ENCODE assay signal across 8 mouse cellular contexts in genomic region chr5:30111126-30111525, GRCm38 (mm10). TPM values are rescaled to one million over a fixed set of nuclear protein-coding genes. Genes with fewer than 3 reads are reported as not detected.
A peak's percentile ranks its signal among the peaks of the same experiment; 100 is the strongest.
DNase-seq lines count a peak whose midpoint lies in the region; ATAC-seq and TF ChIP-seq lines count a peak whose summit lies in the region.

No protein-coding gene starts in this region.

- WGBS in heart, embryonic 11.5 days (ENCODE audit: insufficient replicate concordance) = 1% methylated on average over 18 of the region's 18 CpGs
- WGBS in limb, embryonic 10.5 days = under 1% methylated on average over 18 of the region's 18 CpGs
- 3% methylated on average over 18 of the region's 18 CpGs for WGBS in midbrain, postnatal 0 days

- DNase-seq in left cerebral cortex, postnatal 14 days (ENCODE audit: low spot score in 2 of 2) = peak; percentile 47 to 79
- no peak for DNase-seq in left cerebral cortex, adult 18-20 months (ENCODE audit: low spot score in 2 of 2)
- peak; percentile 86 for DNase-seq in embryo, embryonic 11 days
- DNase-seq in limb, embryonic 10.5 days (ENCODE audit: low spot score) = peak; percentile 76
- DNase-seq in midbrain, postnatal 0 days (ENCODE audit: low spot score) = peak; percentile 81
- DNase-seq in cerebellum, adult 9-10 months = no peak
- no peak for DNase-seq in c-Kit-positive CD71-positive TER-119-positive erythroid progenitor cells, embryonic 14.5 days (ENCODE audit: low spot score)

- H3K36me3 ChIP-seq in heart, embryonic 11.5 days (ENCODE audit: control insufficient read depth, insufficient read depth, low read length) = no peaks in the 10 kb centered on the region
- no peaks in the 10 kb centered on the region for H3K36me3 ChIP-seq in limb, embryonic 10.5 days
- no peaks in the 10 kb centered on the region for H3K36me3 ChIP-seq in midbrain, postnatal 0 days (ENCODE audit: insufficient read depth, low read length)

- H3K4me1 ChIP-seq in heart, embryonic 11.5 days (ENCODE audit: control insufficient read depth, insufficient read depth, low read length) = peaks cover 12% of the 10 kb centered on the region
- peaks cover 58% of the 10 kb centered on the region for H3K4me1 ChIP-seq in limb, embryonic 10.5 days
- peaks cover 8% of the 10 kb centered on the region for H3K4me1 ChIP-seq in midbrain, postnatal 0 days (ENCODE audit: insufficient read depth, low read length)

- intact Hi-C loops in left cerebral cortex, postnatal 14 days (cut with DNase I) = loop anchor here (10.0 kb wide), 1 partner anchor 286 kb away; no protein-coding TSS in a partner anchor

- H3K27me3 ChIP-seq in heart, embryonic 11.5 days (ENCODE audit: control insufficient read depth, insufficient read depth, low read length) = peaks cover 88% of the 10 kb centered on the region
- peaks cover 100% of the 10 kb centered on the region for H3K27me3 ChIP-seq in limb, embryonic 10.5 days (ENCODE audit: low read depth, poor library complexity, severe bottlenecking)
- H3K27me3 ChIP-seq in midbrain, postnatal 0 days (ENCODE audit: insufficient read depth, low read length) = peaks cover 3% of the 10 kb centered on the region; the same call in 1 of the 2 replicates

- H3K4me3 ChIP-seq in heart, embryonic 11.5 days (ENCODE audit: low read depth, low read length) = peak overlapping the region; percentile 23
- H3K4me3 ChIP-seq in limb, embryonic 10.5 days = peak overlapping the region; percentile 42
- H3K4me3 ChIP-seq in midbrain, postnatal 0 days (ENCODE audit: low read depth, low read length) = peak overlapping the region; percentile 9; the same call in 1 of the 2 replicates

- peak overlapping the region; percentile 53 for H3K4me2 ChIP-seq in heart, embryonic 11.5 days
- peak overlapping the region; percentile 46 for H3K4me2 ChIP-seq in midbrain, postnatal 0 days (ENCODE audit: low read depth, low read length, poor library complexity, severe bottlenecking)

- no peak overlapping the region for H3K27ac ChIP-seq in heart, embryonic 11.5 days (ENCODE audit: low read depth, low read length)
- peak overlapping the region; percentile 36; the same call in 1 of the 2 replicates for H3K27ac ChIP-seq in limb, embryonic 10.5 days
- peak overlapping the region; percentile 68; the same call in 1 of the 2 replicates for H3K27ac ChIP-seq in midbrain, postnatal 0 days (ENCODE audit: low read depth, low read length)

- 0 out of 2 replicates have a peak, but pooled peaks have one; percentile 7 for ATAC-seq in heart, embryonic 11.5 days (replicated peaks; ENCODE audit: insufficient number of reproducible peaks, low FRiP score, low TSS enrichment)
- peak; percentile 71 for ATAC-seq in midbrain, postnatal 0 days (ENCODE audit: low FRiP score)

- H3K9me3 ChIP-seq in heart, embryonic 11.5 days (replicated peaks; ENCODE audit: control insufficient read depth, low read length) = no peaks in the 10 kb centered on the region
- no peaks in the 10 kb centered on the region for H3K9me3 ChIP-seq in limb, embryonic 10.5 days (replicated peaks)
- no peaks in the 10 kb centered on the region for H3K9me3 ChIP-seq in midbrain, postnatal 0 days (ENCODE audit: low read length)

- peak; percentile 74 for TF ChIP-seq CTCF in midbrain, postnatal 0 days (IDR thresholded peaks at IDR 0.05)

- no peak overlapping the region for H3K9ac ChIP-seq in heart, embryonic 11.5 days (ENCODE audit: low read depth, low read length)
- peak overlapping the region; percentile 20; the same call in 1 of the 2 replicates for H3K9ac ChIP-seq in midbrain, postnatal 0 days (replicated peaks; ENCODE audit: low read length, poor library complexity, severe bottlenecking)

RNA-seq across cellular contexts. Expression of gene 3110082J24Rik, which starts 5.2 kb away (rescaled TPM):
- total RNA-seq in left cerebral cortex, postnatal 14 days (2021) = 1 to 10 TPM; 2.1 to 3.7 TPM
- 1 to 10 TPM; 2.0 to 3.5 TPM for total RNA-seq in left cerebral cortex, adult 18-20 months (2021)
- polyA plus RNA-seq in heart, embryonic 11.5 days (2014; fragmentation: Nextera tagmentation; extraction: Ambion mirVana) = not detected in 2 replicates
- not detected in 2 replicates for polyA plus RNA-seq in limb, embryonic 10.5 days (2016; fragmentation: Nextera tagmentation; extraction: Ambion mirVana)
- total RNA-seq in midbrain, postnatal 0 days (2014; rRNA removed) = 3.3 and 4.3 TPM in 2 replicates
- polyA plus RNA-seq in midbrain, postnatal 0 days (2015; fragmentation: Nextera tagmentation; extraction: Ambion mirVana) = 2.6 and 3.8 TPM in 2 replicates

RNA-seq across cellular contexts. Expression of gene Garem2, which starts 6.2 kb away (rescaled TPM):
- total RNA-seq in left cerebral cortex, postnatal 14 days (2021) = 10 to 100 TPM; 11.4 to 12.6 TPM
- total RNA-seq in left cerebral cortex, adult 18-20 months (2021) = 10 to 100 TPM in 1 of 2 experiments, 1 to 10 TPM in 1; 10.0 to 10.7 TPM
- 0.21 and 0.23 TPM in 2 replicates for polyA plus RNA-seq in heart, embryonic 11.5 days (2014; fragmentation: Nextera tagmentation; extraction: Ambion mirVana)
- polyA plus RNA-seq in limb, embryonic 10.5 days (2016; fragmentation: Nextera tagmentation; extraction: Ambion mirVana) = 0.23 and 0.46 TPM in 2 replicates
- total RNA-seq in midbrain, postnatal 0 days (2014; rRNA removed) = 18.1 and 20.6 TPM in 2 replicates
- polyA plus RNA-seq in midbrain, postnatal 0 days (2015; fragmentation: Nextera tagmentation; extraction: Ambion mirVana) = 8.9 and 9.9 TPM in 2 replicates

RNA-seq across cellular contexts. Expression of gene Tyms, which starts 37.7 kb away (rescaled TPM):
- total RNA-seq in left cerebral cortex, postnatal 14 days (2021) = 1 to 10 TPM; 4.1 to 4.2 TPM
- 1 to 10 TPM; 3.6 to 4.1 TPM for total RNA-seq in left cerebral cortex, adult 18-20 months (2021)
- 158 and 173 TPM in 2 replicates for polyA plus RNA-seq in heart, embryonic 11.5 days (2014; fragmentation: Nextera tagmentation; extraction: Ambion mirVana)
- 404 and 416 TPM in 2 replicates for polyA plus RNA-seq in limb, embryonic 10.5 days (2016; fragmentation: Nextera tagmentation; extraction: Ambion mirVana)
- 9.1 and 11.3 TPM in 2 replicates for total RNA-seq in midbrain, postnatal 0 days (2014; rRNA removed)
- polyA plus RNA-seq in midbrain, postnatal 0 days (2015; fragmentation: Nextera tagmentation; extraction: Ambion mirVana) = 17.8 and 21.2 TPM in 2 replicates

RNA-seq across cellular contexts. Expression of gene Hadha, which starts 43.8 kb away (rescaled TPM):
- total RNA-seq in left cerebral cortex, postnatal 14 days (2021) = 10 to 100 TPM; 64.1 to 67.8 TPM
- total RNA-seq in left cerebral cortex, adult 18-20 months (2021) = 10 to 100 TPM; 58.3 to 64.8 TPM
- 129 and 172 TPM in 2 replicates for polyA plus RNA-seq in heart, embryonic 11.5 days (2014; fragmentation: Nextera tagmentation; extraction: Ambion mirVana)
- 105 and 119 TPM in 2 replicates for polyA plus RNA-seq in limb, embryonic 10.5 days (2016; fragmentation: Nextera tagmentation; extraction: Ambion mirVana)
- 42.3 and 54.1 TPM in 2 replicates for total RNA-seq in midbrain, postnatal 0 days (2014; rRNA removed)
- 58.7 and 59.8 TPM in 2 replicates for polyA plus RNA-seq in midbrain, postnatal 0 days (2015; fragmentation: Nextera tagmentation; extraction: Ambion mirVana)

RNA-seq across cellular contexts. Expression of gene Hadhb, which starts 43.9 kb away (rescaled TPM):
- 10 to 100 TPM; 71.3 to 78.6 TPM for total RNA-seq in left cerebral cortex, postnatal 14 days (2021)
- total RNA-seq in left cerebral cortex, adult 18-20 months (2021) = 10 to 100 TPM; 78.7 to 78.9 TPM
- polyA plus RNA-seq in heart, embryonic 11.5 days (2014; fragmentation: Nextera tagmentation; extraction: Ambion mirVana) = 268 and 306 TPM in 2 replicates
- polyA plus RNA-seq in limb, embryonic 10.5 days (2016; fragmentation: Nextera tagmentation; extraction: Ambion mirVana) = 120 and 126 TPM in 2 replicates
- total RNA-seq in midbrain, postnatal 0 days (2014; rRNA removed) = 49.9 and 56.8 TPM in 2 replicates
- polyA plus RNA-seq in midbrain, postnatal 0 days (2015; fragmentation: Nextera tagmentation; extraction: Ambion mirVana) = 41.1 and 47.0 TPM in 2 replicates

Comparison
In these comparisons a context has a peak if more than half of its experiments do, and no peak if none do; other contexts are left out.
1. DNase-seq: peak in left cerebral cortex, postnatal 14 days (2 of 2), embryo, embryonic 11 days (single experiment), limb, embryonic 10.5 days (single experiment) and midbrain, postnatal 0 days (single experiment); none in left cerebral cortex, adult 18-20 months (0 of 2), cerebellum, adult 9-10 months (single experiment) and c-Kit-positive CD71-positive TER-119-positive erythroid progenitor cells, embryonic 14.5 days (single experiment).
2. Peak in every context shown above with its lines, with median percentiles within 50 percentile points of each other: H3K4me3 ChIP-seq.